Mouse (Mus musculus) thymus, adult 2 months (tissue): ENCODE results near the gene Erc2. TPM values are rescaled to one million over a fixed set of nuclear protein-coding genes. Genes with fewer than 3 reads are reported as not detected.

ENCODE experiments used
- DNase-seq: peaks from one replicate; pipeline ENCODE4 v3.0.0; 2021
- H3K27ac ChIP-seq: fragments of 200-500 bp; 2 replicates; pipeline ENCODE4 v1.5.1; 2012; ENCODE audit warnings: low read length, control low read depth; ENCODE audit not compliant: control insufficient read depth, insufficient read depth
- H3K27me3 ChIP-seq: fragments of 200-500 bp; 2 replicates; pipeline ENCODE4 v1.6.1; 2012; ENCODE audit warnings: mild to moderate bottlenecking, low read length, moderate library complexity, mixed read lengths; ENCODE audit not compliant: control insufficient read depth, insufficient read depth
- H3K36me3 ChIP-seq: fragments of 200-500 bp; 2 replicates; pipeline ENCODE4 v1.6.1; 2012; ENCODE audit warnings: mild to moderate bottlenecking, low read length, moderate library complexity; ENCODE audit not compliant: control insufficient read depth, insufficient read depth
- H3K4me1 ChIP-seq: fragments of 200-500 bp; replicated peaks from 2 replicates; pipeline ENCODE4 v1.6.1; 2012; ENCODE audit warnings: low read length; ENCODE audit not compliant: control insufficient read depth, insufficient read depth
- H3K4me3 ChIP-seq: fragments of 200-500 bp; 2 replicates; pipeline ENCODE4 v1.5.1; 2012; ENCODE audit warnings: mild to moderate bottlenecking, low read length, control low read depth, moderate library complexity; ENCODE audit not compliant: control insufficient read depth, insufficient read depth
- CTCF ChIP-seq: fragments of 200-500 bp; IDR thresholded peaks from 2 replicates; pipeline ENCODE4 v1.5.1; 2012; ENCODE audit warnings: mild to moderate bottlenecking, control low read depth, low read length, moderate library complexity, borderline replicate concordance; ENCODE audit not compliant: control insufficient read depth, poor library complexity, insufficient read depth; ENCODE audit errors: extremely low read depth
- POLR2A ChIP-seq: fragments of 200-500 bp; IDR thresholded peaks from 2 replicates; pipeline ENCODE4 v1.6.1; 2012; ENCODE audit warnings: mild to moderate bottlenecking, low read length, control low read depth, moderate library complexity; ENCODE audit not compliant: control insufficient read depth, poor library complexity, insufficient read depth; ENCODE audit errors: extremely low read depth
- WGBS: fragments of 180-500 bp; shearing (Covaris S2); methylation state at CpG from one replicate; pipeline ENCODE4 v1.1.7; 2018; 5-methylcytosine and 5-hydroxymethylcytosine counted together
- polyA plus RNA-seq: library from polyadenylated mRNA; depleted of rRNA; stranded (reverse); fragments of >200 nt; gene quantifications from 2 replicates; pipeline ENCODE4 v1.2.3, GENCODE M21; 2012

The Erc2 gene
- polyA plus RNA-seq, 1 experiment = 0.18 TPM

DNA sequence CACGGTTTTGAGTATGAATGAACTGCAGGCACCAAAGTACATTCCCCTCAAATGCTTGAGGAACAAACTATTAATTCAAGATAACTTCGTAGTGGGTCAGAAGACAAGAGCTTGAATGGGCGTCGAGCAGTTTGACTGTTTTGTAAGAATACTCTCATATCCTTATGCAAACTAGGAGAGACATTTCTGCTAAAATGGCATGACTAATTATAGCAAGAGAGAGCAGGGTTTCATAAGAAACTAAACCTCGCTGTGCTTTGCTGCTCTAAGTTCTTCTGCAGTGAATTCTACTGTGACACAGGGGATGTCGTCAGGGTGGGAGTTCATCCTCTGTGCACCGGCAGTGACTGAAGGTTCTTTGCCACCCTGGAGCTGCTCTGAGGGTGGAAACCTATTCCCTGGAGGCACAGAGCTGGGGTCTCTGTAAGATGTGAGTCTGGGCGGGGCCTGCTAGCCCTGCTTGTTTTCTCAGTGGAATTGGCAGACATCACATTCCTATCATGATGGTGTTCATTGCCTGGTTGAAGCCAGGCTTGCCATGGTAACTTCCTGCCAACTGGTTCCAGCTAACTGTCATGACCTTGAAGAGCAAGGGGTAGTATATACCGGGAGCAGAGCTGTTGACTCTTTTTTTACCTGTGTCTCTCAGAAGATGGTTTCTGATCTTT lies 8.9 kb downstream of the Erc2 start:
- no peak overlapping the region for H3K27ac ChIP-seq
- 88% methylated on average over 9 of the region's 9 CpGs for WGBS
- no peaks in the 10 kb centered on the region for H3K4me1 ChIP-seq
- no peak for TF ChIP-seq POLR2A
- no peaks in the 10 kb centered on the region for H3K36me3 ChIP-seq
- no peaks in the 10 kb centered on the region for H3K27me3 ChIP-seq
- DNase-seq = no peak
- no peak overlapping the region for H3K4me3 ChIP-seq

- 90% methylated on average over 6 of the region's 6 CpGs for whole genome bisulfite sequencing
- no peak for DNase-seq
- no peaks in the 10 kb centered on the region for H3K27me3 ChIP-seq
- no peak overlapping the region for H3K4me3 ChIP-seq
- no peak overlapping the region for H3K27ac ChIP-seq
- no peaks in the 10 kb centered on the region for H3K4me1 ChIP-seq
- no peaks in the 10 kb centered on the region for H3K36me3 ChIP-seq
- TF ChIP-seq POLR2A (no peak), CTCF (no peak)
Observed at GRCm38 (mm10) chr14:27634761-27635160, 12.5 kb downstream of the Erc2 start.

DNA sequence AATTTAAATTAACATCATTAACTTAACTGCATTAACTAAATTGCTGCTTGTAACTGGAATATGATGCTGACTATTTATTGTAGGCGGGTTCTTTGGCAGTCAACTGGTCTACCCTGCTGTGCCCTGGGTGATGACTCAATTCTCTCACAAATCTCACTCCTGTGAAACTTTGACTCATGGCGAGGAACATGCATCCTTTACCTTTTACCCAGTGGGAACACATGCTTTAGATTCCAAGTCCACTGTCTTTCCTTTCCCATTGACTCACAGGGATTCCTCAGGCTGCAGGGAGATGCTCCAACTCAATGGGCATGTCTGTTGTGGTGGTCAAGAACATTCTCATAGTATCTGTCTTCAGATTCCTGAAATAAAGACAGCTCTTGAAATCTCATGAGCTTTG lies 14.3 kb downstream of the Erc2 start:
- Histone ChIP-seq H3K4me3 (no peak overlapping the region), H3K27ac (no peak overlapping the region), H3K27me3 (no peaks in the 10 kb centered on the region), H3K4me1 (no peaks in the 10 kb centered on the region), H3K36me3 (no peaks in the 10 kb centered on the region)
- 92% methylated on average over 2 of the region's 2 CpGs for WGBS
- DNase-seq = no peak
- no peak for TF ChIP-seq POLR2A
- TF ChIP-seq CTCF = no peak

- WGBS = 75% methylated on average over 3 of the region's 3 CpGs
- H3K27me3 ChIP-seq = no peaks in the 10 kb centered on the region
- H3K27ac ChIP-seq = no peak overlapping the region
- no peak overlapping the region for H3K4me3 ChIP-seq
- H3K36me3 ChIP-seq = no peaks in the 10 kb centered on the region
- no peak for DNase-seq
- H3K4me1 ChIP-seq = no peaks in the 10 kb centered on the region
- TF ChIP-seq CTCF = no peak
- TF ChIP-seq POLR2A = no peak
Observed at GRCm38 (mm10) chr14:27641382-27641781, 19.2 kb downstream of the Erc2 start.

GRCm38 (mm10) chr14:27642981-27643380 lies 20.8 kb downstream of the Erc2 start:
- no peaks in the 10 kb centered on the region for H3K27me3 ChIP-seq
- no peaks in the 10 kb centered on the region for H3K4me1 ChIP-seq
- no peak overlapping the region for H3K4me3 ChIP-seq
- DNase-seq = no peak
- TF ChIP-seq CTCF = no peak
- no peak for TF ChIP-seq POLR2A
- WGBS = 84% methylated on average over 2 of the region's 2 CpGs
- H3K36me3 ChIP-seq = no peaks in the 10 kb centered on the region
- no peak overlapping the region for H3K27ac ChIP-seq

DNA sequence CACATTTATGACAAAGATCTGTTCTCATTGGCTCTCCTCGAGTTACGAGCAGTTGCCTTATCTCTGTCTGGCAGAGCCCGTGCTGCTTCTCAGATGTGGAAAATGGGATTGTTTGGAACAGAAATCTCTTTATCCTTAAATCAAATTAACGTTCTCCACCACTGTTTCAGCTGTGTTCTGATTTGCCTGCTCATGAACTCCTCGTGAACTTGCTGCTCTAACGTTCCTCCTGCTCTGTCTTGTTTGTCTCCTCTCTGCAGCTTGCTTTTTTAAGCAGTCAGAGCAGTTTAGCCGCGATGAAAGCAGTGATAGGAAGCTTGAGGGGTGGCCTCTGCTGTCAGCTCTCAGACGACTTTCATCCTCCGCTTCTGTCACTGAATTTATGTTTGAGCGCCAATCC lies 32.4 kb downstream of the Erc2 start:
- Histone ChIP-seq H3K27ac (no peak overlapping the region), H3K27me3 (no peaks in the 10 kb centered on the region), H3K4me3 (no peak overlapping the region), H3K4me1 (no peaks in the 10 kb centered on the region), H3K36me3 (no peaks in the 10 kb centered on the region)
- WGBS = 41% methylated on average over 11 of the region's 11 CpGs
- TF ChIP-seq POLR2A (no peak), CTCF (no peak)
- no peak for DNase-seq

DNA sequence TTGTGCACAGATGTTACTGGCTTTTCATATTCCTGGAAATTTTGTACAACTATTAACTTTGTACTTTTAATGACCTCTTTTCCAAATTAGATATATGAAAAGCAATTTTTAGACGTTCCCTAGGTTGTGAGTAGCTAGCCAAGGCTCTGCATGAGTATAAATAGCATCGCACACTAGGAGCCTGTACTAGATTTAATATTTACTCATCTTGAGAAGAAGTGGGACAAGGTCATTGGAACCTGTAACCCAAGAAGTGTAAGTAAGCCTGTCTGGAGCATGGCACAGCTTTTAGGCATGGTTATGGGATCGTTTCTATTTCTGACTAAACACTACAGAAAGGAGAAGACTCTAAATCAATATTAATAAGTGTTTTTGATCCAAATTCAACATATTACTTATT lies 36.4 kb downstream of the Erc2 start:
- no peaks in the 10 kb centered on the region for H3K27me3 ChIP-seq
- no peak overlapping the region for H3K4me3 ChIP-seq
- H3K27ac ChIP-seq = no peak overlapping the region
- TF ChIP-seq POLR2A (no peak), CTCF (no peak)
- no peaks in the 10 kb centered on the region for H3K36me3 ChIP-seq
- 87% methylated on average over 3 of the region's 3 CpGs for WGBS
- no peaks in the 10 kb centered on the region for H3K4me1 ChIP-seq
- DNase-seq = no peak
